ENCODE assay signal across 8 mouse cellular contexts in genomic region chr16:65814918-65815881, GRCm38 (mm10). TPM values are rescaled to one million over a fixed set of nuclear protein-coding genes. Genes with fewer than 3 reads are reported as not detected.
DNase-seq lines count a peak whose midpoint lies in the region; ATAC-seq lines count a peak whose summit lies in the region.

Gene Vgll3 (plus strand): TSS chr16:65815257.

- peak; percentile 99 for ATAC-seq in hindbrain, embryonic 14.5 days (ENCODE audit: low FRiP score)

- peak within 1 kb of the TSS; percentile 67 for H3K9ac ChIP-seq in hindbrain, embryonic 14.5 days

- H3K4me1 ChIP-seq in hindbrain, embryonic 14.5 days (replicated peaks; ENCODE audit: control insufficient read depth, insufficient read depth, low read length): 0 out of 2 replicates have a peak, but pooled peaks cover 6% of the 10 kb centered on the region

- DNase-seq in ZHBTc4 (ENCODE audit: low read depth, low spot score): peak; percentile 96
- DNase-seq in cerebellum, postnatal 4 days (ENCODE audit: low spot score in 2 of 2): peak; percentile 33 to 46
- DNase-seq in gastrocnemius, adult 8-10 months (ENCODE audit: low spot score in 2 of 2): peak; percentile 73 to 74
- peak; percentile 74 for DNase-seq in hindbrain, embryonic 14.5 days (ENCODE audit: low spot score)
- DNase-seq in left cerebral cortex, adult 8-10 months (ENCODE audit: low spot score in 2 of 2): peak; percentile 7 to 21
- DNase-seq in lung, postnatal 4 days: peak; percentile 67 to 85
- peak; percentile 55 to 56 for DNase-seq in right cerebral cortex, postnatal 10 days (ENCODE audit: low spot score in 2 of 2)
- no peak for DNase-seq in natural killer cell, adult 2 months (ENCODE audit: low spot score in 2 of 2)

- H3K4me3 ChIP-seq in hindbrain, embryonic 14.5 days (replicated peaks; ENCODE audit: low read length): peak within 1 kb of the TSS; percentile 61

- H3K4me2 ChIP-seq in hindbrain, embryonic 14.5 days (replicated peaks): peak within 1 kb of the TSS; percentile 95

- peak within 1 kb of the TSS; percentile 72 for H3K27ac ChIP-seq in hindbrain, embryonic 14.5 days

- peaks cover 6% of the 10 kb centered on the region; the same call in 1 of the 2 replicates for H3K9me3 ChIP-seq in hindbrain, embryonic 14.5 days (ENCODE audit: control insufficient read depth, low read length)

- no peaks in the 10 kb centered on the region for H3K36me3 ChIP-seq in hindbrain, embryonic 14.5 days (replicated peaks; ENCODE audit: control insufficient read depth, insufficient read depth)

- under 1% methylated on average over 82 of the region's 86 CpGs for WGBS in hindbrain, embryonic 14.5 days

- peaks cover 14% of the 10 kb centered on the region; the same call in 1 of the 2 replicates for H3K27me3 ChIP-seq in hindbrain, embryonic 14.5 days (ENCODE audit: control insufficient read depth, insufficient read depth, low read length)

RNA-seq across cellular contexts. Expression of gene Vgll3, which starts in this region (rescaled TPM):
- total RNA-seq in gastrocnemius, adult 8-10 months (2022): 1 to 10 TPM; 4.6 to 7.1 (median 4.9) TPM
- 4.7 and 6.2 TPM in 2 replicates for polyA plus RNA-seq in hindbrain, embryonic 14.5 days (2014; fragmentation: Nextera tagmentation; extraction: Ambion mirVana)
- total RNA-seq in left cerebral cortex, adult 8-10 months (2022): 1 to 10 TPM; 1.3 to 2.9 (median 1.9) TPM

Comparison
In these comparisons a context has a peak if more than half of its experiments do, and no peak if none do; other contexts are left out.
1. DNase-seq: peak in ZHBTc4 (single experiment), cerebellum, postnatal 4 days (2 of 2), gastrocnemius, adult 8-10 months (2 of 2), hindbrain, embryonic 14.5 days (single experiment), left cerebral cortex, adult 8-10 months (2 of 2), lung, postnatal 4 days (2 of 2) and right cerebral cortex, postnatal 10 days (2 of 2); none in natural killer cell, adult 2 months (0 of 2).